Mouse (Mus musculus) cerebellum, adult 11-12 months (tissue): ENCODE measurements at regions not wholly inside any gene's neighbourhood (a gene's known extent, or its start where the extent isn't known, plus 50 kb on each side); places are given as distances from the start of the nearest gene placed in this dataset.

Experiments used
- DNase-seq: peaks from one replicate; pipeline ENCODE4 v3.0.0; 2022

DNA sequence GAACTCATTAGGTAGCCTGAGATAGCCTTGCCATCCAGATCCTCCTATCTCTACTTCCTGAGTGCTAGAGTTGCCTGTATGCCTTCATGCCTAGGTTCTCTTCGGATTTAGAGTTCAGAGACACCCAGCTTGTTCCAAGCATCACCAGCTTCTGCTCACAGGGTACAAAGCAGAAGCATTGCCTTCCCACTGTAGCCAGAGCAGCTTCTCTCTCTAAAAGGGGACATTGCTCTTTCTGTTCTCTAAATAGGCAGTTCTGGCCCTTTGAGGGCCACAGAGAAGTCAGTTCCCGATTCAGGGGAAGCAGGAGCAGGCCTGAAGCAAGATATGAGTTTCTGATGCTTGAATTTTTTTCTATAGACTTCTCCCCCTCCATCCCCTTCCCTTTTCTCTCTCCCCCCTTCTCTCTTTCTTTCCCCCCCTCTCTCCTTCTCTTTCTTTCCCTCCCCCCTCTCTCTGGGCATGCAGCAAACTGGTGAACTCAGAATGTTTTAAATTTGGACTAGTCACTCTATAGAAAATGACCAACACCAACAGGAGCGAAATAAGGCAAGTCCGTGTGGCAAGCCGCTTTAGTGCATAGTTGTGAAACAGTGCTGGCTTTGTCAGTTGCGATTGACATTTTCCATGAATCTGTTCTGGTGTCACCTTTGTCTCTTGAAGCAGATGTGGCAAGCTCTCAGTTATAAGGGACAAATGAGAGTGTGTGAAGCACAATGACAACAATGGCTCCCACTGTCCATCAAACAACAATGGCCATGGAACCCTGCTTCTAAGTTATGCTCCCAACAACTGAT lies 273.2 kb upstream of the Klf4 start:
- no peak for DNase-seq

DNA sequence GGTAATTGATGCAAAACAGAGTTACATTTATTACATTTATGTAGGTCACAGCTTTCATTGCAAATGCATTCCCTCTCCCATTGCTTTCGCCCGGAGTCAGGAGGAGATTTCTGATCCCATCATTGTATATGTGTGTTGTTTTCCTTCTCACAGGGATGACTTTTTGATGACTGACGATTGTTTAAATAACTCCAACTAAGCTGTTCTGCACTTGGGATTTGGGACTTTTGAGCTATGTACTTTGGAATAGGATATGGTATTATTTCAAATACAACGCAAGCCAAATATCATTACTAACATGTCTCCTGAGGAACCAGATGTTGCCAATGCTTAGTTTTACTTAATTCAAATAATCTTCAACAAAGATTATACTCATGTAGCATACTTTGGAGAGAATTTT lies 269.8 kb upstream of the Klf4 start:
- DNase-seq, result no peak

DNA sequence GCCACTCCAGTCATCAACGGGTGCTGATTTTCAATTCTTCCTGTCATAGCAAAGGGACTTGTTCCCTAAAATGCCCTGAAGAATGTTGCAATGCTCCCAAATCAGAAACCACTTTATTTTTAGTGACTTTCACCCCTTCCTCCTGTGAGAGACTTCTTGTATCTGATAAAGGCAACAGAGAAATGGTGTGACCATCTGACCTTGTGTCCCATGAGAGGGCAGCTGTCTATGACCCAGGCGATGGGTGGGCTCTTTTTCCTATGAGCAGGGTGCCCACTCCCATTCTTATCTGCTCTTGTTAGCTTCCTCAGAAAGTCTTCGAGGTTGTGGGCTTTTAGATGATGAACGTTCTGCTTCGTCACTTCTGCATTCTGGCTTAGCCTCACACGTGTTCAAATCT lies 265.8 kb upstream of the Klf4 start:
- DNase-seq, result no peak

DNA sequence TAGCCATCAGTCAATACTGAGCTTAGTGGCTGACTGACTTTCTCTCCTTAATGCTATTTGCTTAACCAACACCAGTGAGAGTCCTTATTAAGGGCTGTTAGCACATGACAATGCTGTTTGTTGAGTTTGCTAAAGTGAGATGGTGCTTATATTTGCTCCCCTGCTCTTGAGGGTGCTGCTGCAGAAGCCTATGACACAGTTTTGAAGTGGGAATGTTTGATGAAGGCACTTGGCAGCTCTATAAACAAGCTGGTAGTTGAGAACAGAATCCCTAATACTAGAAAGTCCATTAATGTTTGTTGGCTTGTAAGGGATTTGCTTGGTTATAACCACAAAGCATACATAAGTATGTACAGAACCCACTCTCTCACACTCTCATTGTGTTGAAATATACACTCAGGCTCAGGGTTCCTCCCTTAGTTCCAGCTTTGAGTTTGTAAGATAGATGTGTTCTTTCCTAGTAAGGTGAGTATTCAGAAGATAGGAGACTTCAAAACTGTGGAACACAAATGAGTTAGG lies 249.1 kb upstream of the Klf4 start:
- no peak for DNase-seq

DNA sequence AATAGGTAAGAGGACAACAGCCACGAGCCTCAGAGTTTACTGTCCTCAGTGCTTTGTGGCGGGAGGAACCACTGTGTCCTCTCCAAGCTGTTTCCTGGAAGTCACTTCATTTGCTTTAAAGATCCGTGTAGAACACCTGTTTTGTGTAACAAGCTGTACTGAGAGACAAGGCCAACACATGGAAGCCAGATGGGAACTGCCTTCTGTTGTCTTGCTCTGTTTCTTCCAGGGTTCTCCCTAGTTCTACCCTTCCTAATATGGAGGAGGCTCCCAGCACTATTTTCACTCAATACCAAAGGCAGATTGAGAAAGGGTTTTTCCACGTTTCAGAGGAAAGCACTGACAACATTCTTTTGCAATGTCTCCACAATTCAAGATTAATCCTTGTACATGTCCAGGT lies 247.3 kb upstream of the Klf4 start:
- no peak for DNase-seq

DNA sequence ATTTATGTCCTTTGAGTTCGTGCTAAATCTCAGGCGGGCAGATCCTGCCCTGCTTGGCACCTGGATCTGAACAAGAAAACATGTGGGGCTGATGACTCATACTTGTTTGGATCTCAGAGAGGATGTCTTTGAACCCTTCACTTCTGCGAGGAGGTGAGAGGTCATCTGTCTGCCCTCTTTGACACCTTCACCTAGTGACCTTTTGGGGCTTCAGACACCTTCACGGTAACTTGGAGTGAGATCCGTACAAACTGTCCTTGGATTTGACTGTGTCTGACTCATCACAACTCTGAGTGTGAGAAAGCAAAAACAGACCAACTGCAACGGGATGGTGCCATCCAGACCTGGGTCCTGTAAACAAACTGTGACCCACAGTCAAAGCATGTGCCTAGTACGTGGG lies 243.6 kb upstream of the Klf4 start:
- DNase-seq, result no peak

DNA sequence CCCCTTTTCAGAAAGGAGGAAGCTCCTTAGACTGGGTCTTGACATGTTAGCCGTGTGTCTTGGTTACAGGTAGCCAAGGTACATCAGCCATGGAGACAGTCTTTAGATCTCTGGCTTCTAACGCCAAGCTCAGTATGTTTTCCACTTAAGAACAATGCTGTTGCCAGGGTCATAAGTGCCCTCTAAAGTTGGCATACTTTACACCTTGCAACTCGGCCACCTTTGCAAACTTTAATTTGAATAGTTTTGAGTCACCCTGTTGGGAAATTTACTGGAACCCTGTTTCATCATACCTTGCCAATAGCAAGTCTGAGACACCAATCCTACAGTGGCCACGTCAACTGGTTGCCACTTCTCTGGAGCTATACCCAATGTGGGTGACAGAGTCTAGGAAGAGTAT lies 242.3 kb upstream of the Klf4 start:
- DNase-seq, result no peak

DNA sequence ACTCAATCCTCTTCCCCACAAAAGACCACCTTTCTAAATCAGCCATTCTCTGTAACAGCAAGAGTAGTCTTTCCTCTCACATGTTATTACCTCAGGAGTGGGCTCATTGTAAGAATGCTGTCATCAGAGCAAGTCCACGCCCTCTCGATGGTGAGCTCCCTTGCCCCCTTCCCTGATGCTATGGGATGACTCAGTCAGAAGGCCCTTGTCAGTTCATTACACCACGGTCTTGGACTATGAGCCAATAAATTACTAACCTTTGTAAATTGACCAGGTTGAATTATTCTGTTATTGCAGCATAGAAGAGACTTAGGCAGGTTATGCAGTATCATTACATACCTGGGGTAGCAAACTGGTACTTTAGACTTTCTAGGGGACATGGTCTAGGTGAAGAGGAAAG lies 237.4 kb upstream of the Klf4 start:
- DNase-seq, result no peak

DNA sequence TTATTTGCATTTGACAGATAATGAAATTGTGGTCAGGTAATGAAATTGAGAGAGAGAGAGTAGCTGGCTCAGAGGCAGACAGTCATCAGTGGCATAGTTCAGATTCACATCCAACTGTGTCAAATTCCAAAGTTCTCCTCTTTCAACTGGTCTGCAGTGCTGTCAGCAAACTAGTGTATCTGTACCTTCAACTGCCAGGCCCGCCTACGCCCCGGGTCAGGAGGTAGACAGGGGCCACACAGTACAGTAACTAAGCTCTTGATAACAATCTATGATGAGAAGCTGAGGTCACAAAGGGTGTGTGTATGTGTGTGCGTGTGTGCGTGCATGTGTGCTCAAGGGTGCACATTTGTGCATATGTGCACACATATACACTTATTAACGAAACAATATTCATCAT lies 236.1 kb upstream of the Klf4 start:
- no peak for DNase-seq

DNA sequence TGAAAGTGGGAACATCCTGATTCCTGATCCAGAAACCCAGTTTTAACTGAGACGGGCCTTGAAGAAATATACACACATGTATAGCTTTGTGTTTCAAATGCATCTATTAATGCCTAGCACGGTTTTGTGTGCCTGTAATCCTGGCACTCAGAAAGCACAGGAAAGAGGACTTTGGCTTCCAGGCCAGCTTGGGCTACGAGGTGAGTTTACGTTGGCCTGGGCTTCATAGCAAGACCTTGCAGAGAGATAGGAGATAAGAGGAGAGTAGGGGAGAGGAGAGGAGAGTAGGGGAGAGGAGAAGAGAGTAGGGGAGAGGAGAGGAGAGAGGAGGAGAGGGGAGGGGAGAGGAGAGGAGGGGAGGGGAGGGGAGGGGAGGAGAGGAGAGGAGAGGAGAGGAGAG lies 234.9 kb upstream of the Klf4 start:
- DNase-seq, result no peak

DNA sequence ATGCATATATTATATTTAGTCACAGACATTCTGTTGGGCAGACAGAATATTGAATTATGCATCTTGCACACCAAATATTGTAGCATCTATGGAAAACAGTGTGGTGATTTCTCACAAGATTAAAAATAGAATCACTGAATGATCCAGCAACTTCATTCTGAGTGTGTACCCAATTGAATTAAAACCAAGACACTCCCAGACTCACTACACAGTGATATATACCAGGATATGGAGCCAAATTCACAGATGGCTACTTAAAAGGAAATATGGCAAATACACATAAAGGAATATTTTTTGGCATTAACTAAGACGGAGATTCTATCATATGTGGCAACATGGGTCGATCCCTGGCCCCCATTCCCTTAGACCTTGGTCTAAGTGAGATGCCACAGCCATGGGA lies 233.5 kb upstream of the Klf4 start:
- no peak for DNase-seq

DNA sequence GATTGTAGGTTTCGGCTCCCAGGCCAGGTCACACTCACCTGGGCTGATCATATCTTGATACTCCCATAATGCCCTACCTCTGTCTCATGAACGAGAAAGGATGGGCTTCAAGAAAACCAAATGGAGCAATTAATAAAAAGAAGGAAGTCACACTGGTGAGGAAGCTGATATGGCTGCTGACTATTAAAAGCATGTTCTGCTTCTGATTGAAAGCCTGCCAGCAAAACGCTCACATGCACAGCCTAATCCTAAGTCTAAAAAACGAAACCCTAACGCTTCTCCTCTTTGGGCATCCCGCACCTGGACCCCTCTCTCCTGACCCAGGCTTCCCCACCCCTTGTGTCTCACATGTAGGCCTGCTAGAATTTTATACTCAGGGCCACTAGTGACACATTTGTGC lies 230.8 kb upstream of the Klf4 start:
- DNase-seq, result no peak

DNA sequence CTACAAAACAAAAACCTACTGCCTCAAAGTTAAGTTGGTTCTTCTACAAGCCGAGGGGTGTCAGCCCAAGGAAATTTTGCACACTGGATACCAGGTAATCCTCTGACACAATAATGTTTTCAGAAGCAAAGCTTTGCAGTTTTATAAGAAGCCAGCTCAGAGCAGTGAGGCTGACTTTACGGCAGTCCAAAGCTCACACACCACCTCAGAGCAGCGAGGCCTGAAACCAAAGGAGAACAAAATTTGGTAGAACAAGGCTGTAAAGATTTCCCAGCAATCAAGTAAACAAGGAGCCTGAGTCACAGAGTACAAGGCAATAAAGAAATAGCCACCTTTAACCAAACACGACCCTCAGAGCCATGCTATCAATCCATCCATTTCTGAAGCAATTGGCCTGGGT lies 230.1 kb upstream of the Klf4 start:
- DNase-seq, result no peak

DNA sequence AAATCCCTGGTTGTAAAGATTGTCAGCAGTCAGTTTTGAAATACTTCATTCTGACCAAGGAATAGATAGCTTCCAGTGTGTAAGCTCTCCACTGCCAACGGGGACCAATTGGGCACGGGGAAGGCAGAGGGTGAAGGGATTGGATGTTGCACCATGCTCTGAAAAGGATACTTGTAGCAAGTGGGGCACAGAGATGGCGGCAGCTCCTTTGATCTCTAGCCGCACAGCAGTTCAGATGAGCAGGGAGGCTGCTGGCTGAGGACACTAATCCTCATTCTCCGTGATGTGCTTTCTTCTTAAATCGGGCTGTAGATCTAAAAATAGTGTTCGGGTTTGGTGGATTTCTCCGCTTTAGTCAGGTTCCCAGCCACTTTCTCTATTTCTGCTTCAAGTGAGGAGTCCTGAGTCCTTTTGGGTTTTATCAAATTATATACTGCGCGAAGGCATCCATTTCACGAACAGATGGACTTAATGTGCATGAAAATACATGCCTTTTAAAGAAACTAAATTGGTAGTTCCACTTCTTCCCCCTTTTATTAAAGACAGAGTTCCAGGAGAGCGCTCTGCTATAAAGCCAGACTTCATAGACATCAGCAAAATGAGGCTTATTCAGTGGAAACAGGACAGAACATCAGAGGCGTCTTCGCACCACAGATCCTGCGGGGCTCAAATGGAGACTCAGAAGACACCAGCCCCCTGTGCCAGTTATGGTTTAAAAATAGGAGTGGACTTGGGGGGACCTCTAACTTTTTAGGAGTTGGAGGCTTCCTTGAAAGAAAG lies 225.1 kb upstream of the Klf4 start:
- DNase-seq, result no peak

DNA sequence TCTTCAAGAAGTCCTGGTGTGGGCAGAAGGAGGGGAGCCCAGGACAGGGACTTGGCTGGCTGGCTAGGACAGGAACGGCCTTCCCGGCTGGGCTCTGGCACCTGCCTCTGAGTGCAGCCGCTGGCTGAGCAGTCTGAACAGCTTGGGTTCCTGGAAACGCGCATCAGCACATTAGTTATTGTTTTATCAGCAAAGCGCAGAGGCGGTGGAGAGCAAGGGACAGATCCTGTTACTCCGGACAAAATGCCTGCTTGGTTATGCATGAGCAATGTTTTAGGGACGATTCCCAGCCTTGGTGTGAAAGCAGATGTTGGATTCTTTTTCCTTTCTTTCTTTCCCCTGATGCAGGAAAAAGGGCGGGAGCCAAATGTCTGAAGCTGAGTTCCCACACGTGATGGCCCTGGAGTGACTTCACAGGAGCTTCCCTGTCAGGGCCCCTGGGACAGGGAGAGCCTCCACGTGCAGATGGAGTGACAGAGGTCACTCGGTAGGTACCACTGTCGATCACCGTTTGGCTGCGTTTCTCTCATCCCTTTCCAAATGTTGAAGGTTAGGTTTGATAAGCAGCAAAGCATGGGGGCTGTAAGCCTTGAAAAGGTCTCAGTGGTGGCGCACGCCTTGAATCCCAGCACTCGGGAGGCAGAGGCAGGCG lies 217.8 kb upstream of the Klf4 start:
- DNase-seq, result no peak

DNA sequence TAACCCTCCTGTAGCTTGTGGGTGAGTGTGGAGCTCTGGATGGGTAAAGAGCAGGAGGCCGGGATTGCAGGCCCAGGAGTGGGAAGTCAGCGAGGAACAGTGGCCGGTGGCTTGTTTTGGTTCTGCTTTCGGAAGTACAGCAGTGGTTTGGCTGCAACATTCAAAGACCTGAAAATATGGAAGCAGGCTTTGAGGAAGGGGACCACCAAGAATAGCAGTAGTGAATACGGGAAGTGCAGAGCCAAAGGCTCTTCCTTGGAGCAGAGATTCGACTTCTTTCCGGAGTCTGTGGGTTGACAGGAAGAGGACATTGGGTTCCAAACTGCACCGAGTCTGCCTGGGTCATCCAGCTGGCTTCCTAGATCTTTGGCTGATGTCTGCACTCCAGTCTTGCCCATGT lies 209.1 kb upstream of the Klf4 start:
- no peak for DNase-seq

DNA sequence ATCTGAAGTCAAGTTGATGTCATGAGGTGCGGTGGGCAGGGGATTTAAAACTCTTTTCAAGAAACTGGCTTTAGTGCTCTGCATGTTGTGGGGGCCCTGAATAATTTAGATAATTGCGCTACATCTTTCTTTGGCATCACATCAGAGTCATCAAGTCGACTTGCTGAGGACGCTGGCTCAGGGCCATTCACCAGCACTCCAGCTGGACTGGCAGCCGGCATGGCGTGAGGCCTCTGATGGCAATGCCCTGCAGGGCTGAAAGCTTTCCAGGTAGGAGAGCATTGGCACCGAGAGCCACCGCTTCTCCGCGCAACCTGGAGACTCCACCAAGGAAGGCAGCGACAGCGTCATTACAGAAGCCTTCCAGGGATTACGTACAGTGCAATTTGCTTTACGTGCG lies 207.8 kb upstream of the Klf4 start:
- peak; percentile 74 for DNase-seq

DNA sequence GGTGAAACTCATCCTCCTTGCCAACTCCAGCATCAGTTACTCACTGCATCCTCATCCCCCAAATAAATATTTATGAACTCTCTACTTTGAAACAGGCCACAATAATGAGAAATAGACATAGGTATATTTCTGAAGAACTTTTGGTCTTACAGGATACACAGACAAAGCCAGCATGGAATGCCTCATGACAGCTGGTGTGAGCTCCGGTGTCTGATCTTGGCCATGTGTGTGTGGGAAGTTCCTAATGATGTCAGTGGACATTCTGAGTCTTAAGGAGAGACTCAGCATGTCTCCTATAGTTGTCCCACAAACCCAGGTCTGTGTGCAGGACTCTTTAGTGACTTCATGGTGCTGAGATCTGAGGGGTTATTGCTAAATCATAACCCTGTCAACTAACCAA lies 206.4 kb upstream of the Klf4 start:
- DNase-seq, result no peak

DNA sequence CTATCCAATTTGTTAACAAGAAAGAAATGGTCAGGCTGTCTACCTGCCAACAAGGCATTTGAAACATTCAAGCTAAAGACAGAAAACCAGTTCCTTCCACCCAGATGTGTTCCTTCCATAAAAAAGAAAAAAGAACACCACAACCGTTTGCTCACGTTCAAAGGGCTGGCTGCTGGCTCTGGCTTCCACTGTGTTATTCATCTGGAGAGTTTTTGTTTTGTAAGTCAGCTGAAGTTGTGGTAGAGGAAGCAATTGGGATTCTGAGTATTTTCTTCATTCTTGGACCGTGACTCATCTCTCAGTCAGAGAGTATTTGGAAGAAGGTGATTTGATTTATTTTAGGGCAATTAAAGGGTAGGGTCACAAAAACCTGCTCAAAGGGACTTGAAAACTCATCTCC lies 203.2 kb upstream of the Klf4 start:
- DNase-seq, result no peak

DNA sequence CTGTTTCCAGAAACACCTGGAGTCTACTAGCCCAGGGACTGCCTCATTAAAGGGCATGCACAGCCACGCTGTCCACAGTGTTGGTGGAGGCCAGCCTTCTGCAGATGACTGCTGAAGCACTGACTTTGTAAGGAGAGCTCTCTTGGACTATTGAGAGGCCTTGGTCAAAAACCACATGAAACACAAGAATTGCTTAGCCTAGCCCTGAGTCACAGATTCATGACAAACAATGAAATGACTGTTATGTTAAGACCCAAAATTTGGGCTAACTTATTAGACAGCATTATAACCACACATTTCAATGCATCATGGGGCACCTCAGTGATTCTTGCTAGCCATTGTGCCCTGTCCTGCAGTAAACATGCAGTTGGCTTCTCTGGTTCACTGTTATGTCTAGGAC lies 202.1 kb upstream of the Klf4 start:
- DNase-seq, result no peak

DNA sequence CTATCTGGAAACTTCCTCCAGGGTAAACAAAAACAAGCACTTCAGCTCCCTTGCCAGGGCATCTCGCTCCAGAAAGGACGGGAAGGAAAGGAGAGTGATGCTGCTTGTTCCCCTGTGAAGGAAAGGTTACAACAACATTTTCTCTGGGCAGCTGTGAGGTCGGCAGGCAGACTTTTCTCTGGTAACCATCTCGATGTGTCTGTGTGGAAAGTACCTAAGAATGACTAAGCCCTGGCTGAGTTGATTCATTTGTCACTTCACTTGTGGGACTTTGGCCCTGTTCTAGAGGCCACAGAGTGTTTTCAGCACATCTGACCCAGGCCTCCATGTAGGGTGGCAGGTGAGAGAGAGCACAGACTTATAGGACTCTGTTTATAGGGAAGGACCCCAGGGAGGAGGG lies 201.0 kb upstream of the Klf4 start:
- no peak for DNase-seq

DNA sequence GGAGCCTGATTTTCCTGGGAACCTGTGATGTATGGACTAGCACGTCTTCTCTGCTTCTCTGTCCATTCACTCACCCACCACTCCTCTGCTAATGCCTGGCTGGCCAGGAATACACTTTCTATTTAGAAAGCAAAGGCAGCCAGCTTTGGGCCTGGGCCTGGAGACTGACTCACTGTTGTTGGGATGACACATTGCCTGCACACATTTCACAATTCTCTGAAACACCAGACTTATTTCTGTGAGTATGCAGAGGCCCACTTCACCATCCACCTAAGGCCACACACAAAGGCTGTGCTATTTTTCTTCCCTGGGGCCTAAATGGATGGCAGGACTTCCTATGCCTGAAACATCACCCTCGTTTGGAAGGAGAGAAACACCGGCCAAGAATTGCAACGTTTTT lies 199.7 kb upstream of the Klf4 start:
- DNase-seq, result no peak

DNA sequence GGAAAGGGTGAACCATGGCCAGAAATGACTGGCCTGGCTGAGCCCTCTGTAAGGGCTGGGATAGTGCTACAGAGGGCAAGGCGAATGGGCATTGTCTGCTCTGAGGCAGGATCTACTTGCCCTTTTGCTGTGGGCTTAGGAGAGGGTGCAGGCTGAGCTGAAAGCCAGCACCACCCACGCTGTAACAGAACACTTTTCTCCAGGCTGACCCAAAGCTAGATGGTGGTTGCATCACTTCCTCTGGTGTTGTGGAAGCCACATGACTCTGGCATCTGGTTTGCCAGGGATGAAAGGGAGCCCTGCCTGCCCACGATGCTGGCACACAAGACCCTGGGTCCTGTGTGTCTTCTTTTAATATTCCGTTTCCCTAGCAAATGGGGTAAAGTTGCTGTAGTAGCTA lies 198.0 kb upstream of the Klf4 start:
- no peak for DNase-seq

DNA sequence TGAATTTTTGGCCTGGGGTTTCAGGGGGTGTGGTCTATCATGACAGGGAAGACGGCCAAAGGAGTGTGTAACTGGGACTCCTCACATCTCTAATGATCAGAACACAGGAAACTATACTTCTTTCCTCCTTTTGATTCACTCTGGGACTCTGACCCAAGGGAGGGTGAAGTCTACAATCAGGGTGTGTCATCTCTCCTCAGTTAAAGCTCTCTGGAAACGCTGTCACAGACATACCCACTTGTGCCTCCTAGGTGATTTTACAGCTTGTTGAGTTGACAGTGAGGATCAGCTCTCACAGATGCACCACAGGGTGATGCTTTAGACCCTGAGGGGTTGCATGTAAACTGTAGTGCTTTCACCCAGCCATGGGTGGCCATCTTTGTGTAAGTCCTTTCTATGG lies 194.9 kb upstream of the Klf4 start:
- no peak for DNase-seq
